Mouse (Mus musculus) CH12.LX (cell line): Measurements from ENCODE around the gene Fam219a. TPM values are rescaled to one million over a fixed set of nuclear protein-coding genes. Genes with fewer than 3 reads are reported as not detected.

ENCODE experiments used
- DNase-seq: peaks from one replicate; pipeline ENCODE4 v3.0.0-alpha.2; 2013; ENCODE audit errors: extremely low read depth
- H3K27ac ChIP-seq: 2 replicates; pipeline ENCODE4 v1.5.1; 2012; ENCODE audit warnings: low read depth, mild to moderate bottlenecking, control low read depth, moderate library complexity; ENCODE audit not compliant: insufficient read depth
- H3K27me3 ChIP-seq: replicated peaks from 2 replicates; pipeline ENCODE3; 2012; ENCODE audit warnings: inconsistent platforms
- H3K36me3 ChIP-seq, 2 experiments: replicated peaks in 1 of 2; 2 replicates each; pipeline versions ENCODE3 to v1.6.1; 2012; ENCODE audit warnings: inconsistent platforms in 1 of 2, low read length in 1 of 2, mild to moderate bottlenecking in 1 of 2, mixed read lengths in 1 of 2, moderate library complexity in 1 of 2; ENCODE audit not compliant: control insufficient read depth in 1 of 2, insufficient read depth in 1 of 2
- H3K4me1 ChIP-seq, 2 experiments: 2 replicates each; pipeline ENCODE4 v1.6.1; 2012; ENCODE audit warnings: inconsistent platforms in 1 of 2, moderate library complexity in 1 of 2; ENCODE audit not compliant: insufficient read depth in 2 of 2, control insufficient read depth in 1 of 2
- H3K4me2 ChIP-seq: 2 replicates; pipeline ENCODE4 v1.6.1; 2012; ENCODE audit warnings: low read depth, mild to moderate bottlenecking, control low read depth; ENCODE audit not compliant: poor library complexity, insufficient read depth, severe bottlenecking
- H3K4me3 ChIP-seq, 3 experiments: fragments of 150-350 bp in 1 of 3; sonication (generic) in 1 of 3; replicated peaks in 1 of 3; 2 replicates each; pipeline versions ENCODE3 to v1.5.1; 2011 to 2012; ENCODE audit warnings: low read depth in 2 of 3, low read length in 2 of 3, mild to moderate bottlenecking in 2 of 3, moderate library complexity in 2 of 3, control low read depth in 1 of 3, improper control_type of control experiment in 1 of 3, inconsistent platforms in 1 of 3, mixed read lengths in 1 of 3; ENCODE audit not compliant: poor library complexity in 1 of 3
- H3K79me2 ChIP-seq: replicated peaks from 2 replicates; pipeline ENCODE4 v1.6.1; 2012; ENCODE audit warnings: mild to moderate bottlenecking, moderate library complexity; ENCODE audit not compliant: control insufficient read depth, poor library complexity, insufficient read depth, severe bottlenecking; ENCODE audit errors: extremely low read depth
- H3K9ac ChIP-seq: 2 replicates; pipeline ENCODE4 v1.6.1; 2012; ENCODE audit warnings: low read depth, mild to moderate bottlenecking, control low read depth, moderate library complexity; ENCODE audit not compliant: insufficient read depth
- H3K9me3 ChIP-seq: replicated peaks from 2 replicates; pipeline ENCODE3; 2012; ENCODE audit warnings: low read length, inconsistent platforms, mixed read lengths
- BHLHE40 ChIP-seq: IDR thresholded peaks from 2 replicates; pipeline ENCODE4 v1.6.1; 2011; ENCODE audit warnings: mild to moderate bottlenecking, low read depth, low read length, improper control_type of control experiment
- CHD1 ChIP-seq: IDR thresholded peaks from 2 replicates; pipeline ENCODE4 v1.6.1; 2012; ENCODE audit warnings: low read depth, low read length, improper control_type of control experiment, inconsistent platforms
- CTCF ChIP-seq, 2 experiments: IDR thresholded peaks in 1 of 2; conservative IDR thresholded peaks in 1 of 2; 2 replicates each; pipeline ENCODE4 v1.5.1; 2011 to 2012; ENCODE audit warnings: low read depth in 2 of 2, low read length in 2 of 2, improper control_type of control experiment in 1 of 2, inconsistent platforms in 1 of 2, mild to moderate bottlenecking in 1 of 2, moderate library complexity in 1 of 2
- E2F4 ChIP-seq: IDR thresholded peaks from 2 replicates; pipeline ENCODE4 v1.6.1; 2011; ENCODE audit warnings: low read depth, low read length, improper control_type of control experiment; ENCODE audit not compliant: insufficient replicate concordance
- GABPA ChIP-seq: IDR thresholded peaks from 2 replicates; pipeline ENCODE4 v1.6.1; 2012; ENCODE audit warnings: low read depth, low read length, improper control_type of control experiment, inconsistent platforms; ENCODE audit not compliant: insufficient replicate concordance
- HCFC1 ChIP-seq: IDR thresholded peaks from 2 replicates; pipeline ENCODE4 v1.6.1; 2012; ENCODE audit warnings: low read depth, mild to moderate bottlenecking, inconsistent platforms, low read length, improper control_type of control experiment
- MAFK ChIP-seq: IDR thresholded peaks from 2 replicates; pipeline ENCODE4 v1.6.1; 2011; ENCODE audit warnings: low read length, improper control_type of control experiment; ENCODE audit not compliant: insufficient replicate concordance
- MAX ChIP-seq: IDR thresholded peaks from 2 replicates; pipeline ENCODE4 v1.6.1; 2011; ENCODE audit warnings: low read length, improper control_type of control experiment
- MAZ ChIP-seq: IDR thresholded peaks from 2 replicates; pipeline ENCODE4 v1.6.1; 2012; ENCODE audit warnings: low read depth, mild to moderate bottlenecking, inconsistent platforms, low read length, improper control_type of control experiment, moderate library complexity
- MEF2A ChIP-seq: IDR thresholded peaks from 2 replicates; pipeline ENCODE4 v1.6.1; 2014; ENCODE audit warnings: low read depth, mild to moderate bottlenecking, inconsistent platforms, low read length, improper control_type of control experiment, borderline replicate concordance
- MYC ChIP-seq: IDR thresholded peaks from 2 replicates; pipeline ENCODE4 v1.6.1; 2011; ENCODE audit warnings: low read depth, mild to moderate bottlenecking, improper control_type of control experiment, low read length
- NRF1 ChIP-seq: IDR thresholded peaks from 2 replicates; pipeline ENCODE4 v1.6.1; 2014; ENCODE audit warnings: low read depth, mild to moderate bottlenecking, inconsistent platforms, low read length, improper control_type of control experiment, moderate library complexity
- POLR2AphosphoS2 ChIP-seq: IDR thresholded peaks from 2 replicates; pipeline ENCODE4 v1.6.1; 2011; ENCODE audit warnings: low read depth, low read length, improper control_type of control experiment
- RAD21 ChIP-seq: IDR thresholded peaks from 2 replicates; pipeline ENCODE4 v1.6.1; 2011; ENCODE audit warnings: low read depth, mild to moderate bottlenecking, low read length, improper control_type of control experiment, moderate library complexity
- SMC3 ChIP-seq: IDR thresholded peaks from 2 replicates; pipeline ENCODE4 v1.6.1; 2011; ENCODE audit warnings: low read depth, low read length, improper control_type of control experiment
- TBP ChIP-seq: conservative IDR thresholded peaks from 2 replicates; pipeline ENCODE4 v1.6.1; 2011; ENCODE audit warnings: low read depth, low read length, improper control_type of control experiment
- TCF12 ChIP-seq: IDR thresholded peaks from 2 replicates; pipeline ENCODE4 v1.6.1; 2014; ENCODE audit warnings: low read depth, mild to moderate bottlenecking, inconsistent platforms, low read length, improper control_type of control experiment
- USF1 ChIP-seq: IDR thresholded peaks from 2 replicates; pipeline ENCODE4 v1.6.1; 2014; ENCODE audit warnings: low read depth, mild to moderate bottlenecking, inconsistent platforms, low read length, improper control_type of control experiment
- ZMIZ1 ChIP-seq: IDR thresholded peaks from 2 replicates; pipeline ENCODE4 v1.6.1; 2012; ENCODE audit warnings: low read depth, mild to moderate bottlenecking, inconsistent platforms, low read length, improper control_type of control experiment
- dilution Hi-C: fragments of 300-500 bp; cut with MboI; formaldehyde crosslinking; loops from 2 replicates; pipeline ENCODE4 v1.14.3; 2020; ENCODE audit warnings: low sequenced_read_pairs; ENCODE audit not compliant: extremely low pct_unique_long_range_greater_than_20kb, extremely low pct_ligation_motif_present
- in situ Hi-C: fragments of 300-500 bp; cut with MboI; formaldehyde crosslinking; loops from 3 replicates; pipeline ENCODE4 v1.14.3; 2019; ENCODE audit warnings: low sequenced_read_pairs, low pct_ligation_motif_present, low pct_unique_long_range_greater_than_20kb, mixed read lengths
- polyA plus RNA-seq: library from polyadenylated mRNA; unstranded; fragments of >175 nt; gene quantifications from 2 replicates; pipeline ENCODE4 v1.2.1, GENCODE M21; 2012; ENCODE audit warnings: low read depth; ENCODE audit not compliant: insufficient read length
- total RNA-seq, 2 experiments: library from RNA; depleted of rRNA; stranded (reverse); fragments of 300-350 nt in 1 of 2; fragments of >200 nt in 1 of 2; gene quantifications; 2 replicates each; pipeline ENCODE4 v1.2.3; 2012 to 2014

Fam219a gene
- total and polyA plus RNA-seq, 3 experiments: 0.20 to 1.5 (median 1.2) TPM

DNA sequence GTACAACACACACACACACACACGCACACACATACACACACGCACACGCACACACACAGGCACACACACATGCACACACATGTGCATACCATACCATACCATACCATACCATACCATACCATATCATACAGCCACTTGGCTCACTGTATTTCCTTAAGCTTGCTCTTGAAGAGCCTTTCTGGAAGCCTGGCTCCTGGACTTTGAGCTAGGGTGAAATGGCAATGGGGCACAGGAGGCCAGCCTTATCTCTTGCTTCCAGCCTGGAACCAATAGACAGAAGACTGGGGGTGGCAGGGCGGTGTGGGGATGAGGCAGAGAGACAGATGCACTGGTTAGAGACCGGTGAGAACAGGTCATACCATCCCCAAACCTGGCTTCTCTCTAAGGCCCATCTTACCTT lies 50.1 kb downstream of the Fam219a start:
- dilution Hi-C loops: no loop called here
- no peak for DNase-seq
- H3K79me2 ChIP-seq: no peaks in the 10 kb centered on the region
- no peak overlapping the region for H3K9ac ChIP-seq
- no peaks in the 10 kb centered on the region for H3K9me3 ChIP-seq
- no peaks in the 10 kb centered on the region for H3K36me3 ChIP-seq
- no peaks in the 10 kb centered on the region for H3K4me1 ChIP-seq
- H3K27me3 ChIP-seq: peaks cover 29% of the 10 kb centered on the region
- TF ChIP-seq CHD1 (no peak), MAZ (no peak), ZMIZ1 (no peak), GABPA (no peak), NRF1 (no peak), USF1 (no peak), BHLHE40 (no peak), TBP (no peak), E2F4 (no peak)
- no peak overlapping the region for H3K4me3 ChIP-seq
- in situ Hi-C loops: no loop called here
- H3K4me2 ChIP-seq: no peak overlapping the region
- no peak overlapping the region for H3K27ac ChIP-seq

DNA sequence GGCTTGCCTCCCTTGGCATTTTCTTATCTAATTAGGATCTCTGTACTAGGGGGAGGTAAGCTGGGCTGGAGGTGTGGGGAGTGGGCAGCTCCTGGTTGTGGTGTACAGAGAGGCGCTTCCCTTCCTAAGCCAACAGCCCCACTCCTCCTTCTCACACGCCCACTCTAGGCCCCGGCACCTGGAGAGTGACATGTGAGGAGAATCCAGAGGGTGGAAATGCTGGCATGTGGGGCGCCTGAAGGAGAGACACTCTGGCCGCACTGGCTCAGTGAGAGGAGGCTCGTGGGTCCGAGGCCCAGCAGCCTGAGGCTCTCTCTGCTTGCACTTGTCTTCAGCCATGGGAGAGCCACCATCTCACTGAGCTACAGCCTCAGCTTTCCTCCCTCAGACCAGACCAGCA lies 51.0 kb downstream of the Fam219a start:
- in situ Hi-C loops: no loop called here
- Histone ChIP-seq H3K27ac (no peak overlapping the region), H3K4me2 (no peak overlapping the region), H3K9ac (no peak overlapping the region), H3K36me3 (no peaks in the 10 kb centered on the region), H3K9me3 (no peaks in the 10 kb centered on the region), H3K27me3 (peaks cover 26% of the 10 kb centered on the region), H3K4me1 (0 out of 4 replicates have a peak, but pooled peaks cover 0 to 4% of the 10 kb centered on the region in 2 experiments), H3K4me3 (no peak overlapping the region), H3K79me2 (no peaks in the 10 kb centered on the region)
- TF ChIP-seq MYC: no peak
- no peak for TF ChIP-seq TCF12
- no peak for TF ChIP-seq POLR2AphosphoS2
- DNase-seq: no peak
- dilution Hi-C loops: no loop called here

DNA sequence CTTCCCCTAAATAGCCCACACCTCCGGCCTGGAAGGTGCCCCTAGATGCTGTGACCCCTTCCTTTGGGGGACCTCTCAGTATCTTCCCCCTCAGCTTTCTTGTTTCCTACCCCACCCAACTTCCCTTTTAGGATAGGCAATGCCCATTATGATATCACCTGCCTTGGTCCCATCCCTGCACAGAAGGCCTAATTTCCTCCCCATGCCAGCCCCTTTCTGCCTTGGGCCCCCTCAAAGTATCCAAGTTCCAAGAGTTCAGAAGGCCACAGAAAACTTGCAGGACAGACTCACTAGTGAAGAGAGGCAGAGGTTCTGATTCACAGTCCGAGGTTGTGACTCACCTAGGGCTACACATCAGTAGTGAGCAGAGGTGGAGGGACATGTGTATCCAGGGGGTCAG lies 52.1 kb downstream of the Fam219a start, which contains the start of gene 1110017D15Rik:
Gene 1110017D15Rik, minus strand, starts transcription at position 101 of the 400 bp plus-strand sequence.
- Histone ChIP-seq H3K36me3 (no peaks in the 10 kb centered on the region), H3K4me3 (no peak within 1 kb of the TSS), H3K9ac (no peak within 1 kb of the TSS), H3K79me2 (no peaks in the 10 kb centered on the region), H3K9me3 (no peaks in the 10 kb centered on the region), H3K4me1 (0 out of 4 replicates have a peak, but pooled peaks cover 0 to 4% of the 10 kb centered on the region in 2 experiments), H3K27ac (no peak within 1 kb of the TSS), H3K4me2 (no peak within 1 kb of the TSS), H3K27me3 (peaks cover 32% of the 10 kb centered on the region)
- no peak for DNase-seq
- in situ Hi-C loops (no loop called here), dilution Hi-C loops (no loop called here)
- TF ChIP-seq MAZ: no peak
- no peak for TF ChIP-seq POLR2AphosphoS2
- no peak for TF ChIP-seq CHD1
- no peak for TF ChIP-seq MAX
- no peak for TF ChIP-seq MEF2A
- TF ChIP-seq SMC3: no peak
- no peak for TF ChIP-seq ZMIZ1
- TF ChIP-seq CTCF (conservative IDR thresholded peaks at IDR 0.05 in 1 of 2, IDR thresholded peaks at IDR 0.05 in 1 of 2; ENCODE audit: low read depth in 2 of 2, low read length in 2 of 2): no peak
- TF ChIP-seq HCFC1: no peak
- TF ChIP-seq RAD21: no peak
- no peak for TF ChIP-seq MAFK
